Mouse (Mus musculus) brain, embryonic 14.5 days (tissue): ENCODE results near the gene Gpr160.

Experiments
- CTCF ChIP-seq: fragments of 200-500 bp; IDR thresholded peaks from 2 replicates; pipeline ENCODE4 v1.5.1; 2012; ENCODE audit warnings: inconsistent platforms, mild to moderate bottlenecking, moderate library complexity, borderline replicate concordance; ENCODE audit not compliant: insufficient read depth, insufficient read length; ENCODE audit errors: extremely low read depth
- POLR2A ChIP-seq: fragments of 200-500 bp; IDR thresholded peaks from 2 replicates; pipeline ENCODE4 v1.6.1; 2012; ENCODE audit warnings: mild to moderate bottlenecking, inconsistent platforms, borderline replicate concordance; ENCODE audit not compliant: poor library complexity, insufficient read depth, insufficient read length, severe bottlenecking; ENCODE audit errors: extremely low read depth

- TF ChIP-seq CTCF (no peak), POLR2A (no peak)
Observed at GRCm38 (mm10) chr3:30853596-30853995, 2.2 kb upstream of the Gpr160 start.
